Mouse (Mus musculus) stomach, postnatal 0 days (tissue): Measurements from ENCODE around the gene 1700019N19Rik. TPM values are rescaled to one million over a fixed set of nuclear protein-coding genes. Genes with fewer than 3 reads are reported as not detected.
A peak's percentile ranks its signal among the peaks of the same experiment; 100 is the strongest.

Experiments used
- ATAC-seq: fragments of 200-750 bp; cut with Nextera tagmentation; 2 replicates; pipeline ENCODE4 v1.8.0; 2017; ENCODE audit not compliant: low FRiP score, low TSS enrichment
- DNase-seq: peaks from one replicate; pipeline ENCODE4 v3.0.0-alpha.2; 2016; ENCODE audit warnings: low spot score
- H3K27ac ChIP-seq: fragments of 300-500 bp; sonication (generic); replicated peaks from 2 replicates; pipeline ENCODE4 v1.5.1; 2014; ENCODE audit warnings: mild to moderate bottlenecking, control low read depth
- H3K27me3 ChIP-seq: fragments of 300-500 bp; sonication (generic); 2 replicates; pipeline ENCODE4 v1.6.1; 2014; ENCODE audit warnings: low read length; ENCODE audit not compliant: control insufficient read depth, insufficient read depth
- H3K36me3 ChIP-seq: fragments of 300-500 bp; sonication (generic); 2 replicates; pipeline ENCODE4 v1.6.1; 2014; ENCODE audit warnings: low read length, mixed read lengths; ENCODE audit not compliant: control insufficient read depth, insufficient read depth
- H3K4me1 ChIP-seq: fragments of 300-500 bp; sonication (generic); replicated peaks from 2 replicates; pipeline ENCODE4 v1.6.1; 2014; ENCODE audit warnings: antibody characterized with exemption; ENCODE audit not compliant: control insufficient read depth, insufficient read depth
- H3K4me2 ChIP-seq: fragments of 300-500 bp; sonication (generic); replicated peaks from 2 replicates; pipeline ENCODE4 v1.6.1; 2014; ENCODE audit warnings: low read depth, mild to moderate bottlenecking, control low read depth, moderate library complexity
- H3K4me3 ChIP-seq: fragments of 300-500 bp; sonication (generic); 2 replicates; pipeline ENCODE4 v1.5.1; 2014; ENCODE audit warnings: low read depth, low read length, control low read depth
- H3K9ac ChIP-seq: fragments of 300-500 bp; sonication (generic); 2 replicates; pipeline ENCODE4 v1.6.1; 2014; ENCODE audit warnings: mild to moderate bottlenecking, low read length, control low read depth, mixed read lengths
- H3K9me3 ChIP-seq: fragments of 300-500 bp; sonication (generic); 2 replicates; pipeline ENCODE4 v1.6.1; 2016; ENCODE audit warnings: low read length; ENCODE audit not compliant: control insufficient read depth
- CTCF ChIP-seq: IDR thresholded peaks from 2 replicates; pipeline ENCODE4 v1.5.1; 2016; ENCODE audit warnings: antibody characterized with exemption, low read depth, mild to moderate bottlenecking, moderate library complexity
- EP300 ChIP-seq: optimal IDR thresholded peaks from 2 replicates; pipeline ENCODE3; 2016; ENCODE audit warnings: antibody characterized with exemption
- WGBS: fragments of 180-500 bp; shearing (Covaris S2); extraction: QIAGEN DNeasy Blood & Tissue Kit; methylation state at CpG from one replicate; pipeline ENCODE4 v1.1.7; 2014; 5-methylcytosine and 5-hydroxymethylcytosine counted together
- polyA plus RNA-seq: library from polyadenylated mRNA; unstranded; fragments of >200 nt; fragmentation: Nextera tagmentation; extraction: Ambion mirVana; gene quantifications from 2 replicates; pipeline ENCODE4 v1.2.1, GENCODE M21; 2015

The 1700019N19Rik gene
- polyA plus RNA-seq, 1 experiment from 2014 or later: 0.10 TPM

DNA sequence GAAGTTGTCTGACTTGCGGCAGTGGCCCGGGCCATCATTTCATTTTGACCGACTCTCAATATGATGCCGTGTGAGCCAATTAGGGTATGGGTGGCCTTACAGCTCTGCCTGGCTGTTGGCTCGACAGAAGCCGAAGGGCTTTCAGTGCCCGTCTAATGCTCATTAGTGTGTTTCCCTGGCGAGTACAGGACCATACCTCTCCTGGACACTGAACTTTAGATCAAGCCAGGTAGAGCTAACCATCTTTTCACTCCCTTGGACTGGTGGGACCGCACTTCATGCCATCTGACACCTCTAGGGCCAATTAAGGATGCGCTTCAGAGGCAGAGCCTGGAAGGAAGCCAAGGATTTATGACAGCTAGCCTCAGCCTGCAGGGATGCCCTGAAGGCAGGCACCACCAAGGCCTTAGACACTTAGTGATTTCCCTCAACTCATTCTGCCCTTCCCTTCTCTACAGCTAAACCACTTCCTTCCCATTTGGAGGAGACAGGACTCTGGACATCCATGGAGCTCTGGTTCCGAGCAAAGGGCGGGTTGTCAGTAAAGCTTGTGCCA, 931 bp upstream of the 1700019N19Rik start:
- H3K4me1 ChIP-seq: no peaks in the 10 kb centered on the region
- no peaks in the 10 kb centered on the region for H3K36me3 ChIP-seq
- H3K9ac ChIP-seq: no peak overlapping the region
- no peak for TF ChIP-seq EP300
- no peak for TF ChIP-seq CTCF
- no peaks in the 10 kb centered on the region for H3K9me3 ChIP-seq
- H3K27me3 ChIP-seq: no peaks in the 10 kb centered on the region
- ATAC-seq: no peak
- H3K27ac ChIP-seq: no peak overlapping the region
- WGBS: 78% methylated on average over 12 of the region's 12 CpGs
- no peak overlapping the region for H3K4me3 ChIP-seq
- DNase-seq: no peak
- no peak overlapping the region for H3K4me2 ChIP-seq

- ATAC-seq (no peak), DNase-seq (no peak)
- H3K27ac ChIP-seq: no peak overlapping the region
- no peak overlapping the region for H3K4me3 ChIP-seq
- no peaks in the 10 kb centered on the region for H3K27me3 ChIP-seq
- no peaks in the 10 kb centered on the region for H3K4me1 ChIP-seq
- H3K9ac ChIP-seq: no peak overlapping the region
- TF ChIP-seq EP300 (no peak), CTCF (no peak)
- no peaks in the 10 kb centered on the region for H3K36me3 ChIP-seq
- H3K4me2 ChIP-seq: no peak overlapping the region
- WGBS: 69% methylated on average over 11 of the region's 11 CpGs
- H3K9me3 ChIP-seq: no peaks in the 10 kb centered on the region
These were observed 5.1 kb downstream of the 1700019N19Rik start for GRCm38 (mm10) chr19:58789194-58789593.

- ATAC-seq: no peak
- DNase-seq: no peak
- H3K4me2 ChIP-seq: no peak overlapping the region
- WGBS: 56% methylated on average over 7 of the region's 7 CpGs
- H3K4me3 ChIP-seq: no peak overlapping the region
- no peak overlapping the region for H3K27ac ChIP-seq
- no peaks in the 10 kb centered on the region for H3K36me3 ChIP-seq
- no peak overlapping the region for H3K9ac ChIP-seq
- H3K4me1 ChIP-seq: no peaks in the 10 kb centered on the region
- no peaks in the 10 kb centered on the region for H3K27me3 ChIP-seq
- H3K9me3 ChIP-seq: no peaks in the 10 kb centered on the region
- TF ChIP-seq EP300 (no peak), CTCF (no peak)
These were observed 10.3 kb downstream of the 1700019N19Rik start for GRCm38 (mm10) chr19:58783938-58784337.

DNA sequence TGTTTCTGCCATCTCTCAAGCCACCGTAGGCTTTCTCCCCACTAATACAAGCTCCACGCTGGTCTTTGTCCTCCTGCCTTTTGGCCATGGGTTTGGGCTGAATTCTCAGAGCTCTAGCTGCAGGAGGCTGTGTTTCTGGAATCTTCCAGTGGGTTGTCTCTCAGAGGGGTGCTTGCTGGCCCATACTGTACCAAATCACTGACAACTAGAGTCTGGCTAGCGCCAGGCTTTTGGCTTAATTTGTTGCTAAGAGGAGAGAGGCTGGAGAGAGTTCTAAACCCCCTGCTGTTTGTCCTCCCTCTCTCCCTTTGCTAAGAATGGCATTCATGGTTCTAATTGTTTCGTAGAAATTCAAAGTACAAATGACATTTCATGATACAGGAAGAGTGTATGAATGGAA, 12.7 kb downstream of the 1700019N19Rik start:
- no peaks in the 10 kb centered on the region for H3K9me3 ChIP-seq
- ATAC-seq (no peak), DNase-seq (no peak)
- no peak overlapping the region for H3K4me2 ChIP-seq
- no peak for TF ChIP-seq EP300
- no peak for TF ChIP-seq CTCF
- no peak overlapping the region for H3K9ac ChIP-seq
- no peaks in the 10 kb centered on the region for H3K4me1 ChIP-seq
- H3K27ac ChIP-seq: no peak overlapping the region
- 67% methylated on average over 4 of the region's 4 CpGs for WGBS
- H3K4me3 ChIP-seq: no peak overlapping the region
- H3K27me3 ChIP-seq: no peaks in the 10 kb centered on the region
- H3K36me3 ChIP-seq: no peaks in the 10 kb centered on the region

DNA sequence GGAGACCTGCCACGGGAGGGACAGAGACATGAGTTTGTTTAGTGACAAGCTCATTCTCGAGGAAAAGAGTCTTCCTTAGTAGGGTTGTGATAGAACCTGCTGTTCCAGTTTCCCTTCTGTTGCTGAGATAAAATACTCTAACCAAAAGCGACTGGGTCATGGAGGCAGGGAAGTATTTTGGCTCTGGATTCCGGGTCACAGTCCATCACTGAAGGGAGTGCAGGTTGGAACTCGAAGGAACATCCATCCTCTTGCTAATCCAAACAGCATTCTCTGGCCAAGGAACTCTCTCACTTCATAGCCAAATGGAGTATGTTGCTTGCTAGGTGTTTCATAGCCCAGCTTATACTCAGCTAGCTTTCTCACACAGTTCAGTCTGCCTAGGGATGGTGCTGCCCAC, 17.8 kb downstream of the 1700019N19Rik start:
- Histone ChIP-seq H3K9me3 (no peaks in the 10 kb centered on the region), H3K27me3 (no peaks in the 10 kb centered on the region), H3K4me1 (no peaks in the 10 kb centered on the region), H3K4me3 (no peak overlapping the region), H3K27ac (no peak overlapping the region), H3K36me3 (no peaks in the 10 kb centered on the region), H3K9ac (no peak overlapping the region), H3K4me2 (no peak overlapping the region)
- WGBS: 31% methylated on average over 5 of the region's 5 CpGs
- TF ChIP-seq CTCF (no peak), EP300 (no peak)
- DNase-seq (no peak), ATAC-seq (no peak)

DNA sequence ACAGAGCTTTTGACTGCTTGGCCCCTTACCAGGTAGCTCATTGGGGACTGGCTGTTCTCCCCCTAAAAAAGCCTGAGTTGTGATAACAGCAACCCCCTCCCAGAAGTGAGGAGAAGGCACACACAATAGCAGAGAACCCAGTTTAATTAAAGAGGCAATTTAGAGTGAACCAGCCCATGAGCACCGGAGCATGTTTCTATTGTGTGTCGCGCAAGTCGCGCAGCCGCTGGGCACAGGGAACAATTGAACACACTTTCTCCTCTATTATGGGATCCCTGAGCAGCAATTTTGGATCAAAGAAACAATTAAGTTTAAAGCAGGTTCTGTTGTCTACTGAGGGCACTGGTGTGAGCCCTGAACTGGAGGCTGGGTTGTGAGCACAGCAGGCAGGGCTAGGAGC, 26.9 kb downstream of the 1700019N19Rik start:
- WGBS: 91% methylated on average over 6 of the region's 6 CpGs
- H3K27me3 ChIP-seq: no peaks in the 10 kb centered on the region
- TF ChIP-seq CTCF (no peak), EP300 (no peak)
- no peak overlapping the region for H3K4me3 ChIP-seq
- H3K36me3 ChIP-seq: no peaks in the 10 kb centered on the region
- ATAC-seq (no peak), DNase-seq (peak; percentile 7)
- no peaks in the 10 kb centered on the region for H3K4me1 ChIP-seq
- H3K9ac ChIP-seq: no peak overlapping the region
- H3K9me3 ChIP-seq: no peaks in the 10 kb centered on the region
- H3K27ac ChIP-seq: no peak overlapping the region
- no peak overlapping the region for H3K4me2 ChIP-seq
